Mouse (Mus musculus): ENCODE results near the gene Reep6.

GRCm38 (mm10) chr10:80350292-80350691 is 20.5 kb downstream of the Reep6 start:
- TF ChIP-seq CTCF (IDR thresholded peaks at IDR 0.05; ENCODE audit: low read depth, low read length), result peak; percentile 97
- no peak for TF ChIP-seq POLR2AphosphoS5 (IDR thresholded peaks at IDR 0.05; ENCODE audit: insufficient replicate concordance, low read depth, low read length)
- TF ChIP-seq GATA1 (IDR thresholded peaks at IDR 0.05; ENCODE audit: borderline replicate concordance, low read length), result no peak

Measured in G1E (cell line).